Mouse (Mus musculus): ENCODE results near the gene Gm10717. TPM values are rescaled to one million over a fixed set of nuclear protein-coding genes. Genes with fewer than 3 reads are reported as not detected.
"Not testable (repeated sequence)": the region's sequence is repeated elsewhere in the genome, so short reads cannot be mapped to it uniquely, and the experiment has no call there.

Gm10717 gene
- polyA plus RNA-seq, 1 experiment, result 1.1 TPM

DNA sequence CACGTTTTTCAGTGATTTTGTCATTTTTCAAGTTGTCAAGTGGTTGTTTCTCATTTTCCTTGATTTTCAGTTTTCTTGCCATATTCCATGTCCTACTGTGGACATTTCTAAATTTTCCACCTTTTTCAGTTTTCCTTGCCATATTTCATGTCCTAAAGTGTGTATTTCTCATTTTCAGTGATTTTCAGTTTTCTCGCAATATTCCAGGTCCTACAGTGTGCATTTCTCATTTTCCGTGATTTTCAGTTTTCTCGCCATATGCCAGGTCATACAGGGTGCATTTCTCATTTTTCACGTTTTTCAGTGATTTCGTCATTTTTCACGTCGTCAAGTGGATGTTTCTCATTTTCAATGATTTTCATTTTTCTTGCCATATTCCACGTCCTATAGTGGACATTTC is 6.3 kb upstream of the Gm10717 start:
- H3K4me1 ChIP-seq (ENCODE audit: control insufficient read depth); H3K27me3 ChIP-seq (ENCODE audit: control insufficient read depth); H3K4me3 ChIP-seq (replicated peaks); H3K9me3 ChIP-seq (ENCODE audit: control insufficient read depth, low read length); H3K36me3 ChIP-seq (ENCODE audit: control insufficient read depth): not testable (repeated sequence)

DNA sequence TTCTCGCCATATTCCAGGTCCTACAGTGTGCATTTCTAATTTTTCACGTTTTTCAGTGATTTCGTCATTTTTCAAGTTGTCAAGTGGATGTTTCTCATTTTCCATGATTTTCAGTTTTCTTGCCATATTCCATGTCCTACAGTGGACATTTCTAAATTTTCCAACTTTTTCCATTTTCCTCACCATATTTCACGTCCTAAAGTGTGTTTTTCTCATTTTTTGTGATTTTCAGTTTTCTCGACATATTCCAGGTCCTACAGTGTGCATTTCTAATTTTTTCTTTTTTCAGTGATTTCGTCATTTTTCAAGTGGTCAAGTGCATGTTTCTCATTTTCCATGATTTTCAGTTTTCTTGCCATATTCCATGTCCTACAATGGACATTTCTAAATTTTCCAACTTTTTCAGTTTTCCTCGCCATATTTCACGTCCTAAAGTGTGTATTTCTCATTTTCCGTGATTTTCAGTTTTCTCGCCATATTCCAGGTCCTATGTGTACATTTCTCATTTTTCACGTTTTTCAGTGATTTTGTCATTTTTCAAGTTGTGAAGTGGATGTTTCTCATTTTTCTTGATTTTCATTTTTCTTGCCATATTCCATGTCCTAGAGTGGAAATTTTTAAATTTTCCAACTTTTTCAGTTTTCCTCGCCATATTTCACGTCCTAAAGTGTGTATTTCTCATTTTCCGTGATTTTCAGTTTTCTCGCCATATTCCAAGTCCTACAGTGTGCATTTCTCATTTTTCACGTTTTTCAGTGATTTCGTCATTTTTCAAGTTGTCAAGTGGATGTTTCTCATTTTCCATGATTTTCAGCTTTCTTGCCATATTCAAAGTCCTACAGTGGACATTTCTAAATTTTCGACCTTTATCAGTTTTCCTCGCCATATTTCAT is 5.1 kb upstream of the Gm10717 start:
- H3K4me3 ChIP-seq (replicated peaks), result not testable (repeated sequence)

DNA sequence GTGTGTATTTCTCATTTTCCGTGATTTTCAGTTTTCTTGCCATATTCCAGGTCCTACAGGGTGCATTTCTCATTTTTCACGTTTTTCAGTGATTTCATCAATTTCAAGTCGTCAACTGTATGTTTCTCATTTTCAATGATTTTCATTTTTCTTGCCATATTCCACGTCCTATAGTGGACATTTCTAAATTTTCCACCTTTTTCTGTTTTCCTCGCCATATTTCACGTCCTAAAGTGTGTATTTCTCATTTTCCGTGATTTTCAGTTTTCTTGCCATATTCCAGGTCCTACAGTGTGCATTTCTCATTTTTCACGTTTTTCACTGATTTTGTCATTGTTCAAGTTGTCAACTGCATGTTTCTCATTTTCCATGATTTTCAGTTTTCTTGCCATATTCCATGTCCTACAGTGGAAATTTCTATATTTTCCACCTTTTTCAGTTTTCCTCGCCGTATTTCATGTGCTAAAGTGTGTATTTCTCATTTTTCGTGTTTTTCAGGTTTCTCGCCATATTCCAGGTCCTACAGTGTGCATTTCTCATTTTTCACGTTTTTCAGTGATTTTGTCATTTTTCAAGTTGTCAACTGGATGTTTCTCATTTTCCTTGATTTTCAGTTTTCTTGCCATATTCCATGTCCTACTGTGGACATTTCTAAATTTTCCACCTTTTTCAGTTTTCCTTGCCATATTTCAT is 2.8 kb upstream of the Gm10717 start:
- H3K4me3 ChIP-seq (replicated peaks); H3K9me3 ChIP-seq (ENCODE audit: control insufficient read depth, low read length); H3K36me3 ChIP-seq (ENCODE audit: control insufficient read depth); H3K27me3 ChIP-seq (ENCODE audit: control insufficient read depth); H3K4me1 ChIP-seq (ENCODE audit: control insufficient read depth): not testable (repeated sequence)

More for the DNA sequence above, 5.1 kb upstream of the Gm10717 start:
- H3K36me3 ChIP-seq (ENCODE audit: control insufficient read depth); H3K27me3 ChIP-seq (ENCODE audit: control insufficient read depth); H3K9me3 ChIP-seq (ENCODE audit: control insufficient read depth, low read length); H3K4me1 ChIP-seq (ENCODE audit: control insufficient read depth): not testable (repeated sequence)

- not testable (repeated sequence) for H3K27me3 ChIP-seq (ENCODE audit: control insufficient read depth); H3K4me3 ChIP-seq (replicated peaks); H3K4me1 ChIP-seq (ENCODE audit: control insufficient read depth); H3K9me3 ChIP-seq (ENCODE audit: control insufficient read depth, low read length); H3K36me3 ChIP-seq (ENCODE audit: control insufficient read depth)
These were observed 1.8 kb upstream of the Gm10717 start, which contains the start of gene Gm10718 for GRCm38 (mm10) chr9:3023312-3023984. Gene Gm10718, plus strand, starts transcription at chr9:3023547.

GRCm38 (mm10) chr9:3023985-3024648 is 1.1 kb upstream of the Gm10717 start:
- not testable (repeated sequence) for H3K27me3 ChIP-seq (ENCODE audit: control insufficient read depth); H3K4me1 ChIP-seq (ENCODE audit: control insufficient read depth); H3K4me3 ChIP-seq (replicated peaks)

GRCm38 (mm10) chr9:3025653-3026052 is 436 bp downstream of the Gm10717 start:
- H3K36me3 ChIP-seq (ENCODE audit: control insufficient read depth); H3K27me3 ChIP-seq (ENCODE audit: control insufficient read depth); H3K4me3 ChIP-seq (replicated peaks); H3K4me1 ChIP-seq (ENCODE audit: control insufficient read depth); H3K9me3 ChIP-seq (ENCODE audit: control insufficient read depth, low read length): not testable (repeated sequence)

More at GRCm38 (mm10) chr9:3023985-3024648, 1.1 kb upstream of the Gm10717 start:
- H3K36me3 ChIP-seq (ENCODE audit: control insufficient read depth); H3K9me3 ChIP-seq (ENCODE audit: control insufficient read depth, low read length): not testable (repeated sequence)

- H3K9me3 ChIP-seq (ENCODE audit: control insufficient read depth, low read length); H3K27me3 ChIP-seq (ENCODE audit: control insufficient read depth); H3K36me3 ChIP-seq (ENCODE audit: control insufficient read depth); H3K4me1 ChIP-seq (ENCODE audit: control insufficient read depth); H3K4me3 ChIP-seq (replicated peaks): not testable (repeated sequence)
These were observed 919 bp downstream of the Gm10717 start for GRCm38 (mm10) chr9:3026136-3026535.

DNA sequence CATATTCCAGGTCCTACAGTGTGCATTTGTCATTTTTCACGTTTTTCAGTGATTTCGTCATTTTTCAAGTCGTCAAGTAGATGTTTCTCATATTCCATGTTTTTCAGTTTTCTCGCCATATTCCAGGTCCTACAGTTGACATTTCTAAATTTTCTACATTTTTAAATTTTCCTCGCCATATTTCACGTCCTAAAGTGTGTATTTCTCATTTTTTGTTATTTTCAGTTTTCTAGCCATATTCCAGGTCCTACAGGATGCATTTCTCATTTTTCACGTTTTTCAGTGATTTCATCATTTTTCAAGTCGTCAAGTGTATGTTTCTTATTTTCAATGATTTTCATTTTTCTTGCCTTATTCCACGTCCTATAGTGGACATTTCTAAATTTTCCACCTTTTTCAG is 1.5 kb downstream of the Gm10717 start:
- H3K4me3 ChIP-seq (replicated peaks); H3K36me3 ChIP-seq (ENCODE audit: control insufficient read depth); H3K4me1 ChIP-seq (ENCODE audit: control insufficient read depth); H3K9me3 ChIP-seq (ENCODE audit: control insufficient read depth, low read length); H3K27me3 ChIP-seq (ENCODE audit: control insufficient read depth): not testable (repeated sequence)

GRCm38 (mm10) chr9:3027200-3027599 is 2.0 kb downstream of the Gm10717 start:
- H3K27me3 ChIP-seq (ENCODE audit: control insufficient read depth); H3K4me3 ChIP-seq (replicated peaks); H3K36me3 ChIP-seq (ENCODE audit: control insufficient read depth); H3K4me1 ChIP-seq (ENCODE audit: control insufficient read depth); H3K9me3 ChIP-seq (ENCODE audit: control insufficient read depth, low read length): not testable (repeated sequence)

DNA sequence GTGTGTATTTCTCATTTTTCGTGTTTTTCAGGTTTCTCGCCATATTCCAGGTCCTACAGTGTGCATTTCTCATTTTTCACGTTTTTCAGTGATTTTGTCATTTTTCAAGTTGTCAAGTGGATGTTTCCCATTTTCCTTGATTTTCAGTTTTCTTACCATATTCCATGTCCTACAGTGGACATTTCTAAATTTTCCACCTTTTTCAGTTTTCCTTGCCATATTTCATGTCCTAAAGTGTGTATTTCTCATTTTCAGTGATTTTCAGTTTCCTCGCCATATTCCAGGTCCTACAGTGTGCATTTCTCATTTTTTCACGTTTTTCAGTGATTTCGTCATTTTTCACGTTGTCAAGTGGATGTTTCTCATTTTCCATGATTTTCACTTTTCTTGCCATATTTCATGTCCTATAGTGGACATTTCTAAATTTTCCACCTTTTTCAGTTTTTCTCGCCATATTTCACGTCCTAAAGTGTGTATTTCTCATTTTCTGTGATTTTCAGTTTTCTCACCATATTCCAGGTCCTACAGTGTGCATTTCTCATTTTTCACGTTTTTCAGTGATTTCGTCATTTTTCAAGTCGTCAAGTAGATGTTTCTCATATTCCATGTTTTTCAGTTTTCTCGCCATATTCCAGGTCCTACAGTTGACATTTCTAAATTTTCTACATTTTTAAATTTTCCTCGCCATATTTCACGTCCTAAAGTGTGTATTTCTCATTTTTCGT is 4.2 kb downstream of the Gm10717 start:
- not testable (repeated sequence) for H3K4me1 ChIP-seq (ENCODE audit: control insufficient read depth); H3K36me3 ChIP-seq (ENCODE audit: control insufficient read depth)

DNA sequence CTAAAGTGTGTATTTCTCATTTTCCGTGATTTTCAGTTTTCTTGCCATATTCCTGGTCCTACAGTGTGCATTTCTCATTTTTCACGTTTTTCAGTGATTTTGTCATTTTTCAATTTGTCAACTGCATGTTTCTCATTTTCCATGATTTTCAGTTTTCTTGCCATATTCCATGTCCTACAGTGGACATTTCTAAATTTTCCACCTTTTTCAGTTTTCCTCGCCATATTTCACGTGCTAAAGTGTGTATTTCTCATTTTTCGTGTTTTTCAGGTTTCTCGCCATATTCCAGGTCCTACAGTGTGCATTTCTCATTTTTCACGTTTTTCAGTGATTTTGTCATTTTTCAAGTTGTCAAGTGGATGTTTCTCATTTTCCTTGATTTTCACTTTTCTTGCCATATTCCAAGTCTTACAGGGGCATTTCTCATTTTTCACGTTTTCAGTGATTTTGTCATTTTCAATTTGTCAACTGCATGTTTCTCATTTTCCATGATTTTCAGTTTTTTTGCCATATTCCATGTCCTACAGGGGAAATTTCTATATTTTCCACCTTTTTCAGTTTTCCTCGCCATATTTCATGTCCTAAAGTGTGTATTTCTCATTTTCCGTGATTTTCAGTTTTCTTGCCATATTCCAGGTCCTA is 5.6 kb downstream of the Gm10717 start:
- H3K4me1 ChIP-seq (ENCODE audit: control insufficient read depth); H3K36me3 ChIP-seq (ENCODE audit: control insufficient read depth); H3K27me3 ChIP-seq (ENCODE audit: control insufficient read depth); H3K4me3 ChIP-seq (replicated peaks); H3K9me3 ChIP-seq (ENCODE audit: control insufficient read depth, low read length): not testable (repeated sequence)

More for the DNA sequence above, 4.2 kb downstream of the Gm10717 start:
- not testable (repeated sequence) for H3K4me3 ChIP-seq (replicated peaks); H3K27me3 ChIP-seq (ENCODE audit: control insufficient read depth); H3K9me3 ChIP-seq (ENCODE audit: control insufficient read depth, low read length)

DNA sequence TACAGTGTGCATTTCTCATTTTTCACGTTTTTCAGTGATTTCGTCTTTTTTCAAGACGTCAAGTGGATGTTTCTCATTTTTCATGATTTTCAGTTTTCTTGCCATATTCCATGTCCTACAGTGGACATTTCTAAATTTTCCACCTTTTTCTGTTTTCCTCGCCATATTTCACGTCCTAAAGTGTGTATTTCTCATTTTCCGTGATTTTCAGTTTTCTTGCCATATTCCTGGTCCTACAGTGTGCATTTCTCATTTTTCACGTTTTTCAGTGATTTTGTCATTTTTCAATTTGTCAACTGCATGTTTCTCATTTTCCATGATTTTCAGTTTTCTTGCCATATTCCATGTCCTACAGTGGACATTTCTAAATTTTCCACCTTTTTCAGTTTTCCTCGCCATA is 9.1 kb downstream of the Gm10717 start, which contains the start of gene Gm17535:
Gene Gm17535, plus strand, starts transcription at position 301 of the 400 bp plus-strand sequence.
- not testable (repeated sequence) for H3K4me1 ChIP-seq (ENCODE audit: control insufficient read depth); H3K27me3 ChIP-seq (ENCODE audit: control insufficient read depth); H3K4me3 ChIP-seq (replicated peaks); H3K36me3 ChIP-seq (ENCODE audit: control insufficient read depth); H3K9me3 ChIP-seq (ENCODE audit: control insufficient read depth, low read length)

GRCm38 (mm10) chr9:3036577-3036976 is 11.4 kb downstream of the Gm10717 start, which contains the start of gene Gm10715:
Gene Gm10715, plus strand, starts transcription at chr9:3036877.
- H3K36me3 ChIP-seq (ENCODE audit: control insufficient read depth); H3K4me3 ChIP-seq (replicated peaks); H3K4me1 ChIP-seq (ENCODE audit: control insufficient read depth); H3K27me3 ChIP-seq (ENCODE audit: control insufficient read depth); H3K9me3 ChIP-seq (ENCODE audit: control insufficient read depth, low read length): not testable (repeated sequence)
